Mouse (Mus musculus) erythroblast, embryonic 14.5 days (primary cell): Measurements from ENCODE around the gene B4galnt1. TPM values are rescaled to one million over a fixed set of nuclear protein-coding genes. Genes with fewer than 3 reads are reported as not detected.

Experiments used
- H3K27me3 ChIP-seq: 2 replicates; pipeline ENCODE4 v1.6.1; 2012; ENCODE audit warnings: inconsistent platforms; ENCODE audit not compliant: control insufficient read depth
- H3K36me3 ChIP-seq: 2 replicates; pipeline ENCODE4 v1.6.1; 2012; ENCODE audit warnings: mild to moderate bottlenecking, inconsistent platforms; ENCODE audit not compliant: control insufficient read depth
- H3K4me1 ChIP-seq: 2 replicates; pipeline ENCODE4 v1.6.1; 2012; ENCODE audit warnings: inconsistent platforms; ENCODE audit not compliant: control insufficient read depth
- H3K4me3 ChIP-seq: replicated peaks from 2 replicates; pipeline ENCODE3; 2012; ENCODE audit warnings: moderate library complexity, mild to moderate bottlenecking, inconsistent platforms
- H3K9me3 ChIP-seq: 2 replicates; pipeline ENCODE4 v1.6.1; 2012; ENCODE audit warnings: low read length, inconsistent platforms, mixed read lengths; ENCODE audit not compliant: control insufficient read depth
- GATA1 ChIP-seq: IDR thresholded peaks from 2 replicates; pipeline ENCODE4 v1.6.1; 2012; ENCODE audit warnings: low read length, inconsistent platforms, mixed read lengths
- TAL1 ChIP-seq: IDR thresholded peaks from 3 replicates; pipeline ENCODE4 v1.6.1; 2012; ENCODE audit warnings: low read length, inconsistent platforms, mixed read lengths
- polyA plus RNA-seq: library from polyadenylated mRNA; stranded (reverse); fragments of >175 nt; gene quantifications from 2 replicates; pipeline ENCODE4 v1.2.3, GENCODE M21; 2012

Gene B4galnt1
- polyA plus RNA-seq, 1 experiment = 0.56 TPM

DNA sequence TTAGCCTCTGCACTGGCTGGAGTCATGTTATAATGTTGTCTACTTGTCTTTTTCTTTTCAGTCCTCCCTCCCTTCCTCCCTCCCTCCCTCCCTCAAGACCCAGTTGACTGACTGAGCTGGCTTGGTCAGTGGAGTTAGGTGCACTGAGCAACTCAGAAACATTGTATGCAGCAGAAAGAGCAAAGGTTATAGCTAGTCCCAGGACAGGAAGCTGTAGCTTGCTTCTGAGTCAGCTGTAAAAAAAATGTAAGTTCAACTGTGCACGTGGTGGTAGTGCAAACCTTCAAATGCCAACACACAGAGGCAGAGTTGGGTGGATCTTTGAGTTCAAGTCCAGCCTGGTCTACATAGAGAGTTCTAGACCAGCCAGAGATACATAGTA is 49.4 kb downstream of the B4galnt1 start:
- Histone ChIP-seq H3K4me1 (peaks cover 64% of the 10 kb centered on the region), H3K9me3 (no peaks in the 10 kb centered on the region)
- TF ChIP-seq GATA1 (no peak), TAL1 (no peak)

DNA sequence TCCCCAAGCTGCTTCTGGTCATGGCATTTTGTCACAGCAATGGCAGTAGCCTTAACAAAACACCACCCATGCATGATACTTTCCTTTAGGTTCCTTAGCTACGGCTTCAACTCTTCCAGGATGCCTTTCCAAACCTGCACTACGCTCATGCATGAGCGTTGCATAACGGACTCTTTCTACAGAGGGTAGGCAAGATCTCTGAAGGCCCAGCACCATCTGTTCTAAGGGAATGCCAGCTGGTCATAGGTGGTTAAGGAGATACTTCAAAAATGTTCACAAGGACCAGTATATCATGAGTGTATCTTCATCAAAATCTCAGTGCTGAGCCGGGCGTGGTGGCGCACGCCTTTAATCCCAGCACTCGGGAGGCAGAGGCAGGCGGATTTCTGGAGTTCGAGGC is 51.4 kb downstream of the B4galnt1 start:
- TF ChIP-seq GATA1 = no peak
- TF ChIP-seq TAL1 = no peak
- Histone ChIP-seq H3K27me3 (no peaks in the 10 kb centered on the region), H3K9me3 (peaks cover 2% of the 10 kb centered on the region), H3K4me1 (peaks cover 48% of the 10 kb centered on the region), H3K4me3 (no peak overlapping the region), H3K36me3 (no peaks in the 10 kb centered on the region)

More for the DNA sequence above, 49.4 kb downstream of the B4galnt1 start:
- Histone ChIP-seq H3K4me3 (no peak overlapping the region), H3K27me3 (no peaks in the 10 kb centered on the region), H3K36me3 (peaks cover 12% of the 10 kb centered on the region)

DNA sequence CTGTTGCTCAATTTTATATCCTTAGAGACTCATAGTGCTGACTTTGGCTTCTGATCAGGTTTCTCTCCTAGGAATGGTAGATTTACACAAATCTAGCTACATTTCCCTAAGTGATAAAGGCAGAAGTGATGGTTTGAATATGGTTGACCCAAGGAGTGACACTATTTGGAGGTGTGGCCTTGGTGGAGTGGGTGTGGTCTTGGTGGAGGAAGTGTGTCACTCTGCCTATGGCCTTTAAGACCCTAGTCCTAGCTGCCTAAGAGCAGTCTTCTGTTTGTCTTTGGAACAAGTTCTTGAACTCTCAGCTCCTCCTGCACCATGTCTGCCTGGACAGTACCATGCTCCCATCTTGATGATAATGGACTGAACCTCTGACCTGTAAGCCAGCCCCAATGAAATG is 52.2 kb downstream of the B4galnt1 start:
- Histone ChIP-seq H3K36me3 (no peaks in the 10 kb centered on the region), H3K27me3 (no peaks in the 10 kb centered on the region), H3K4me1 (peaks cover 43% of the 10 kb centered on the region), H3K4me3 (no peak overlapping the region), H3K9me3 (peaks cover 2% of the 10 kb centered on the region)
- no peak for TF ChIP-seq TAL1
- TF ChIP-seq GATA1 = no peak

DNA sequence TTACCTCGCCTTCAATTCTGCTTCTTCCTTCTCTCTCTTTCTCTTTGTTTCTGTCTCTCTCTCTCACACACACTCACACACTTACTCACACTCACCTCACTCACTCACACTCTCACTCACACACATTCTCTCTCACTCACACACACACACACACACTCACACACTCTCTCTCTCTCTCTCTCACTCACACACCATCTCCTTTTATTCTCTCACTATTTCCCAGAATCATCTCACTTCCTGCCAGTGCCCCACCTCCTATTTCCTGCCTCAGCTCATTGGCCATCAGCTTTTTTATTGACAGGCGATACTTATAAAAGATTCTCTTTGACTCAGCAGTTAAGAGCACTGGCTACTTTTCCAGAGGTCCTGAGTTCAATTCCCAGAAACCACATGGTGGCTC is 53.3 kb downstream of the B4galnt1 start:
- peaks cover 2% of the 10 kb centered on the region for H3K9me3 ChIP-seq
- no peak overlapping the region for H3K4me3 ChIP-seq
- H3K27me3 ChIP-seq = 0 out of 2 replicates have a peak, but pooled peaks cover 6% of the 10 kb centered on the region
- peaks cover 38% of the 10 kb centered on the region for H3K4me1 ChIP-seq
- no peaks in the 10 kb centered on the region for H3K36me3 ChIP-seq
- no peak for TF ChIP-seq TAL1
- TF ChIP-seq GATA1 = no peak

Other genes starting within 250 kb of the B4galnt1 start
- gene Ctdsp2, start 186.5 kb upstream of the B4galnt1 start, polyA plus RNA-seq = 2.2 and 3.4 TPM in 2 replicates
- gene Avil, start 164.5 kb upstream of the B4galnt1 start, polyA plus RNA-seq = 0.01 TPM in 1 of 2 replicates, not detected in the other
- 2.0 and 2.3 TPM in 2 replicates for gene Tsfm, start 134.4 kb upstream of the B4galnt1 start, polyA plus RNA-seq
- gene Mettl1, start 123.8 kb upstream of the B4galnt1 start, polyA plus RNA-seq = 0.59 and 0.74 TPM in 2 replicates
- not detected in 2 replicates for gene Eef1akmt3, start 123.7 kb upstream of the B4galnt1 start, polyA plus RNA-seq
- gene Cyp27b1, start 117.0 kb upstream of the B4galnt1 start, polyA plus RNA-seq = not detected in 2 replicates
- gene March9, start 105.0 kb upstream of the B4galnt1 start, polyA plus RNA-seq = not detected in 2 replicates
- gene Cdk4, start 101.7 kb upstream of the B4galnt1 start, polyA plus RNA-seq = 81.1 and 96.8 TPM in 2 replicates
- 1.3 and 1.6 TPM in 2 replicates for gene Tspan31, start 95.0 kb upstream of the B4galnt1 start, polyA plus RNA-seq
- gene Agap2, start 89.9 kb upstream of the B4galnt1 start, polyA plus RNA-seq = 0.07 and 0.10 TPM in 2 replicates
- gene Os9, start 44.1 kb upstream of the B4galnt1 start, polyA plus RNA-seq = 13.2 and 14.7 TPM in 2 replicates
- not detected in 2 replicates for gene Slc26a10, start 15.4 kb downstream of the B4galnt1 start, polyA plus RNA-seq
- gene Arhgef25, start 24.9 kb downstream of the B4galnt1 start, polyA plus RNA-seq = 0.47 and 0.52 TPM in 2 replicates
- gene Dtx3, start 30.5 kb downstream of the B4galnt1 start, polyA plus RNA-seq = 11.1 and 11.5 TPM in 2 replicates
- gene Pip4k2c, start 46.4 kb downstream of the B4galnt1 start, polyA plus RNA-seq = 9.5 and 10.2 TPM in 2 replicates
- gene Kif5a, start 98.1 kb downstream of the B4galnt1 start, polyA plus RNA-seq = 0.01 and 0.03 TPM in 2 replicates
- gene Dctn2, start 101.1 kb downstream of the B4galnt1 start, polyA plus RNA-seq = 15.3 and 16.5 TPM in 2 replicates
- gene Mbd6, start 123.8 kb downstream of the B4galnt1 start, polyA plus RNA-seq = 33.5 and 35.5 TPM in 2 replicates
- gene Mars, start 146.6 kb downstream of the B4galnt1 start, polyA plus RNA-seq = 12.0 and 17.1 TPM in 2 replicates
- 0.06 and 0.16 TPM in 2 replicates for gene Arhgap9, start 156.7 kb downstream of the B4galnt1 start, polyA plus RNA-seq
- gene Gli1, start 176.7 kb downstream of the B4galnt1 start, polyA plus RNA-seq = not detected in 2 replicates
- gene Inhbe, start 189.2 kb downstream of the B4galnt1 start, polyA plus RNA-seq = not detected in 2 replicates
- not detected in 2 replicates for gene Inhbc, start 205.2 kb downstream of the B4galnt1 start, polyA plus RNA-seq
- 8.8 and 11.1 TPM in 2 replicates for gene R3hdm2, start 215.1 kb downstream of the B4galnt1 start, polyA plus RNA-seq